Mouse (Mus musculus) forebrain, postnatal 0 days (tissue): Measurements from ENCODE around the gene Tyw3. TPM values are rescaled to one million over a fixed set of nuclear protein-coding genes. Genes with fewer than 3 reads are reported as not detected.

Source experiments
- ATAC-seq: fragments of 200-750 bp; cut with Nextera tagmentation; 2 replicates; pipeline ENCODE4 v1.8.0; 2017; ENCODE audit warnings: mild to moderate bottlenecking, moderate library complexity
- DNase-seq: peaks from one replicate; pipeline ENCODE4 v3.0.0-alpha.2; 2015
- H3K27ac ChIP-seq: fragments of 300-500 bp; sonication (generic); 2 replicates; pipeline ENCODE4 v1.5.1; 2014; ENCODE audit warnings: low read depth, mild to moderate bottlenecking, antibody characterized with exemption, low read length, moderate library complexity, mixed read lengths
- H3K27me3 ChIP-seq: fragments of 300-500 bp; sonication (generic); 2 replicates; pipeline ENCODE4 v1.6.1; 2014; ENCODE audit warnings: mild to moderate bottlenecking, low read length, mixed read lengths; ENCODE audit not compliant: insufficient read depth
- H3K36me3 ChIP-seq: fragments of 300-500 bp; sonication (generic); 2 replicates; pipeline ENCODE4 v1.6.1; 2014; ENCODE audit warnings: mild to moderate bottlenecking, moderate library complexity; ENCODE audit not compliant: insufficient read depth
- H3K4me1 ChIP-seq: fragments of 300-500 bp; sonication (generic); 2 replicates; pipeline ENCODE4 v1.6.1; 2014; ENCODE audit warnings: antibody characterized with exemption; ENCODE audit not compliant: insufficient read depth
- H3K4me2 ChIP-seq: fragments of 300-500 bp; sonication (generic); 2 replicates; pipeline ENCODE4 v1.6.1; 2014; ENCODE audit warnings: low read depth, mild to moderate bottlenecking, moderate library complexity
- H3K4me3 ChIP-seq: fragments of 300-500 bp; sonication (generic); 2 replicates; pipeline ENCODE4 v1.5.1; 2014; ENCODE audit warnings: low read depth, low read length, mixed read lengths
- H3K9ac ChIP-seq: fragments of 300-500 bp; sonication (generic); 2 replicates; pipeline ENCODE4 v1.6.1; 2014; ENCODE audit warnings: mild to moderate bottlenecking
- H3K9me3 ChIP-seq: fragments of 300-500 bp; sonication (generic); 2 replicates; pipeline ENCODE4 v1.6.1; 2016; ENCODE audit warnings: low read length
- CTCF ChIP-seq: sonication (generic); IDR thresholded peaks from 2 replicates; pipeline ENCODE4 v1.5.1; 2016; ENCODE audit warnings: antibody characterized with exemption, control low read depth, low read depth
- WGBS: fragments of 180-500 bp; shearing (Covaris S2); extraction: QIAGEN DNeasy Blood & Tissue Kit; methylation state at CpG from one replicate; pipeline ENCODE4 v1.1.7; 2014; 5-methylcytosine and 5-hydroxymethylcytosine counted together
- polyA plus RNA-seq: library from polyadenylated mRNA; unstranded; fragments of >200 nt; fragmentation: Nextera tagmentation; extraction: Ambion mirVana; gene quantifications from 2 replicates; pipeline ENCODE4 v1.2.1, GENCODE M21; 2015
- total RNA-seq: library from RNA; depleted of rRNA; stranded (reverse); fragments of >200 nt; gene quantifications from 2 replicates; pipeline ENCODE4 v1.2.3, GENCODE M21; 2014

Tyw3 gene
- total and polyA plus RNA-seq, 2 experiments from 2014 or later: 8.1 to 13.9 TPM

DNA sequence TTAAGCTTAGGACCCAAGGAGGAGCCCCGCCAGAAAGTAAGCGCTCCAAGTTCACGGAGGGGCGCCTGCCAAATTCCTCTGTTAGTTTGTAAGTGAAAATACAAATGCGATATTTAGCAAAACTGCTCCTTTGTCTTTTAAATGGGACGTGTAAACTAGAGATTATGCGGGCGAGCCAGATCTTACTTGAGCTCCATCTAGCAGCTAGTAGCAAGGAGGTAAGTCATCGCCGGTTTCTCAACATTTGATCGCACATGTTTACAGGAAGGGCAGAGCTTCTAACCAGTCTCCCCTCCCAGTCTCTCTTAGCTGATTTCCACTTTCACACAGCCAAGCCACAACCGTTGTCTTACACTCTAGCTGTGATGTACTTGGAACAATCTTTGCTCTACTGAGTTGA is 26.1 kb downstream of the Tyw3 start:
- Histone ChIP-seq H3K36me3 (no peaks in the 10 kb centered on the region), H3K4me3 (peak overlapping the region; percentile 24), H3K4me1 (no peaks in the 10 kb centered on the region), H3K4me2 (peak overlapping the region; percentile 45), H3K27me3 (0 out of 2 replicates have a peak, but pooled peaks cover 6% of the 10 kb centered on the region), H3K9me3 (no peaks in the 10 kb centered on the region), H3K27ac (no peak overlapping the region), H3K9ac (peak overlapping the region; percentile 33; the same call in 1 of the 2 replicates)
- 3% methylated on average over 12 of the region's 12 CpGs for WGBS
- TF ChIP-seq CTCF: no peak
- ATAC-seq (no peak), DNase-seq (peak; percentile 63)

DNA sequence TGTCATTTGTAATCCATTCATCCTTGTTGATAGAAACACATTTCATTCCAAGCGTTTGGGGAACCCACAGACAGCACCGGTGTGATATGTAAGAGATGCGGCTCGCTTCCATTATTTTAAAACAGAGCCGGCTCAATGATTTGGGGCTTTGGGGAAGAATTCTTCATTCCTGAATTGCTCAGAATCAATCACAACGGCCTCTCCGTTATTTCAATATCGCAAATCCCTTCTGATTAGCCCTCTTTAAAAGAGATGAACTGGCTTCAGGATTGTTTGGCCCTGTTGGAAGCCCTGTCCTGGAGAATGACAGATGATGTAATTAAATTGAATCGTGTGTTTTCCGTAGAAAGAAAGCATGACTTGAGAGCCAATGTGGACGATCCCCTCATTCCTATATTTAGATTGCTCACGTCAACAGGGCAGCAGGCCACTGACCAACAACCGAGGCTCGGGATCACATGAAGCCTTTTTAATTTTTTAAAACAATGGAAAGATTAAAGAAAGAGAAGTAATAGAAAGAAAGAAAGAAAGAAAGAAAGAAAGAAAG is 26.8 kb downstream of the Tyw3 start:
- 12% methylated on average over 14 of the region's 14 CpGs for WGBS
- peak overlapping the region; percentile 23; the same call in 1 of the 2 replicates for H3K4me2 ChIP-seq
- peak; percentile 45 for DNase-seq

DNA sequence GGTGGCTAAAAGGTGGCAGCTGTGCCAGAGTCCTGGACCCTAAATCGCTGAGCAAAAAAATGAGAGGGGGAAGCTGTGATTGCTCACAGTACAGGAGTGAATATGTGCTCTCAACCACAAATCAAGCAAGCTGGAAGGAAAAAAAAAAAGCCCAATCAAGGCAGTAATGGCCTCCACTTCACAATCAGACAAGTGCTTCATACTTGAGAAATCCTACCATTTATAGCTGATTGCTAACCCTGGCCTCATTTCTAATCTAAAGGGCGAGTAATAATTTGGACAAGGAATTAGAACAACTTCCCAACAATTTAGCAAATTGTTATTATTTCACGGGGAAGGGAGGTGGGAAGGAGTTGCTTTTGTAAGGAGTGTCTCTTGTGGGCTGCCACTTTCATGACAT is 31.5 kb downstream of the Tyw3 start:
- peak; percentile 43; the same call in 1 of the 2 replicates for ATAC-seq
- Histone ChIP-seq H3K9ac (no peak overlapping the region), H3K4me1 (no peaks in the 10 kb centered on the region), H3K27me3 (no peaks in the 10 kb centered on the region), H3K4me3 (no peak overlapping the region), H3K27ac (no peak overlapping the region), H3K36me3 (no peaks in the 10 kb centered on the region), H3K9me3 (no peaks in the 10 kb centered on the region), H3K4me2 (no peak overlapping the region)
- WGBS: 73% methylated on average over 3 of the region's 3 CpGs
- no peak for TF ChIP-seq CTCF
- no peak for DNase-seq

More for the DNA sequence above, 26.8 kb downstream of the Tyw3 start:
- Histone ChIP-seq H3K9ac (no peak overlapping the region), H3K36me3 (no peaks in the 10 kb centered on the region), H3K27me3 (0 out of 2 replicates have a peak, but pooled peaks cover 6% of the 10 kb centered on the region), H3K4me3 (no peak overlapping the region), H3K9me3 (no peaks in the 10 kb centered on the region), H3K4me1 (no peaks in the 10 kb centered on the region), H3K27ac (no peak overlapping the region)
- ATAC-seq: no peak
- no peak for TF ChIP-seq CTCF

DNA sequence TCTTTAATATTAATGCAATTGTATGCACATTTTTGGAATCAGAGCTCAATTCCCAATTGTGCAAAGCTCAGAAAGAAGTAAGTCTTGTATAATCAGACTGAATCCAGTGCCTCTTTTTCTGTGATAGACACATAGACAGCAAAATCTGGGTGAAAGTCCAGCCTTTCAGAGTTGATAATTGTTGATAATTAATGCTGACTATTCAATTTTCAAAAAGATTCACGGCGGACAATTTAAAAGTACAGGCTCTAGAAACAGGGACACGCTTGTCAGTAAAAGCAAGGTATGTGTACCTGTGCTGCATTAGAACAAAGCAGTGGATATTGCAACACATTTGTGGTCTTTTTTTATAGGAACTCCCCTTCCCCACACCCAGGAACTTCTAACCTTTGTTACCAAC is 34.7 kb downstream of the Tyw3 start:
- no peaks in the 10 kb centered on the region for H3K27me3 ChIP-seq
- ATAC-seq: no peak
- H3K9me3 ChIP-seq: no peaks in the 10 kb centered on the region
- no peaks in the 10 kb centered on the region for H3K4me1 ChIP-seq
- H3K9ac ChIP-seq: no peak overlapping the region
- H3K4me2 ChIP-seq: no peak overlapping the region
- no peaks in the 10 kb centered on the region for H3K36me3 ChIP-seq
- WGBS: 94% methylated on average over 3 of the region's 3 CpGs
- no peak overlapping the region for H3K4me3 ChIP-seq
- DNase-seq: no peak
- no peak for TF ChIP-seq CTCF
- H3K27ac ChIP-seq: no peak overlapping the region

DNA sequence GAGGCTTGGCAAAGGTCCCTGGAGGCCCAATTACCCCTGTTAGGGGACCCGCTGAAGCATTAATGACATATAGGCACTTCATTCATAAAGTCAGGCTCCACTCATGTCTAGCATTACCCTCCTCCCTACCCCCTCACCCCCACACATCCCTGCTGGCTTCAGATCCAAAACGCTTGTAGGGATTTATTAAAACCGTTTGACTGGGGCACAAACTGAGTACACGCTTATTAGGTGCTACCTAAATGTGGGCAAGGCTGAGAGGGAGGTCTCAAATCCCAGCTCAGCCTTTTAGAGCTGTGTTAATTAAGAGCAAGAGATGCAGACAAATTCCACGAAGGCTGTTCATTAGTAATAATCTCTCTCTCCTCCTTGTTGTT is 45.9 kb downstream of the Tyw3 start:
- no peaks in the 10 kb centered on the region for H3K9me3 ChIP-seq
- no peak overlapping the region for H3K27ac ChIP-seq
- no peak for TF ChIP-seq CTCF
- no peak overlapping the region for H3K9ac ChIP-seq
- no peaks in the 10 kb centered on the region; the same call in 1 of the 2 replicates for H3K27me3 ChIP-seq
- H3K4me3 ChIP-seq: no peak overlapping the region
- ATAC-seq (no peak), DNase-seq (no peak)
- H3K4me2 ChIP-seq: no peak overlapping the region
- peaks cover 6% of the 10 kb centered on the region for H3K4me1 ChIP-seq
- no peaks in the 10 kb centered on the region for H3K36me3 ChIP-seq
- WGBS: 15% methylated on average over 5 of the region's 5 CpGs

DNA sequence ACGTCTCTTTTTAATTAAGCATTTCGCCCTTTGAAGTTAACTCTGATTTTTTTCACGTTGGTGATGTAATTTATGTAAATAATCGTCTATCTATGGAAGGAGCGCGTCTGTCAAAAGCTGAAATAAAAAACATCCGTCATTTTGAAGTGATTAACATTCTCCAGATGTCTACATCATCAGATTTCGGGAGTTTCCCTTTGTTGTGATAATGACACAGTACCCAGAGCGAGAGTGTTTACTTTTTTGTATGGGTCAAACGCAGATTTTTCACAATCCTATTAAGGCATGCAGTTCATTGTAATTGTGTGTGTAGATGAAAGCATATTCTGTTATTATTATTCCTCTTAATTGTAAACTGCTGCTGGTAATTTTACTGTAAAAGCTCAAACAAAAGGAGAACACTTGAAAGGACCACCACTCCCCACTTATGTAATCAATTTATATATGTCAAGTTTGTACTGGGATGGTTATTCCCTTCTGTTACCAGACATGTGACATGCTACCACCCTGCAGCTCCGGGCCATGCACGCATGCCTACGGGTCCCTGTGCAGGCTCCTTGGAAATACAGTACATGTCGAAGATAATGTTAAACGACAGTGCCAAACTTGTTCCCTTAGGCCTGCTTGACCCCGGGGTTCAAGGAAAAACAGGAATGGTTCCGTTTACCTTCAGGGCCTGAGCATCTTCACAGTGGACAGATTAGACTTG is 46.4 kb downstream of the Tyw3 start:
- H3K9me3 ChIP-seq: no peaks in the 10 kb centered on the region
- H3K4me1 ChIP-seq: peaks cover 6% of the 10 kb centered on the region
- H3K27me3 ChIP-seq: no peaks in the 10 kb centered on the region; the same call in 1 of the 2 replicates
- no peak for DNase-seq
- H3K36me3 ChIP-seq: no peaks in the 10 kb centered on the region
- no peak for TF ChIP-seq CTCF
- no peak for ATAC-seq
- H3K4me2 ChIP-seq: no peak overlapping the region
- no peak overlapping the region for H3K4me3 ChIP-seq
- H3K27ac ChIP-seq: no peak overlapping the region
- WGBS: 20% methylated on average over 17 of the region's 17 CpGs
- no peak overlapping the region for H3K9ac ChIP-seq

DNA sequence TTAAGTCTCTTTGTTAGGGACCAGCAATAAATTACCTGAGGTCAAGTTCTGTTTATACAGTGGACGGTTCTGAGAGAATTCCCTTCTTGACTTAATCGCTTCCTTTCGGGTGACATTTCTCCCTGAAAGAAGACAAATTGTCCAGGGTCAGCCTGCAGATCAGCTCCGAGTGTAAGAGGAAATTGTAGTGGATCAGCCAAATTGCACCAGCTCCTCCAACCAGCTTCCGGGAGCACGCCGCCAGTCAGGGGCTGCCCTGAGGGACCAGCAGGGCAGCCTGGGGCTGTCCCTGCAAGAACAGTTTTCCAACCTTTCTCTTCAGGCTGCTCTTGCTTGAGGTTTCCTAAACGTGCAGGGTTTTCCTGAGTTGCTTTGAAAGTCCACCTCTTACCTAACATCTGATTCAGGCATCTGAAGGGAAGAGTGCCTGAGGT is 48.0 kb downstream of the Tyw3 start:
- TF ChIP-seq CTCF: no peak
- Histone ChIP-seq H3K4me2 (no peak overlapping the region), H3K36me3 (no peaks in the 10 kb centered on the region), H3K4me3 (no peak overlapping the region), H3K9ac (no peak overlapping the region), H3K27ac (no peak overlapping the region), H3K9me3 (no peaks in the 10 kb centered on the region), H3K4me1 (peaks cover 6% of the 10 kb centered on the region), H3K27me3 (no peaks in the 10 kb centered on the region; the same call in 1 of the 2 replicates)
- ATAC-seq (no peak), DNase-seq (no peak)
- 38% methylated on average over 8 of the region's 8 CpGs for WGBS
